Mouse (Mus musculus): ENCODE measurements at regions not wholly inside any gene's neighbourhood (a gene's known extent, or its start where the extent isn't known, plus 50 kb on each side); places are given as distances from the start of the nearest gene placed in this dataset.

DNA sequence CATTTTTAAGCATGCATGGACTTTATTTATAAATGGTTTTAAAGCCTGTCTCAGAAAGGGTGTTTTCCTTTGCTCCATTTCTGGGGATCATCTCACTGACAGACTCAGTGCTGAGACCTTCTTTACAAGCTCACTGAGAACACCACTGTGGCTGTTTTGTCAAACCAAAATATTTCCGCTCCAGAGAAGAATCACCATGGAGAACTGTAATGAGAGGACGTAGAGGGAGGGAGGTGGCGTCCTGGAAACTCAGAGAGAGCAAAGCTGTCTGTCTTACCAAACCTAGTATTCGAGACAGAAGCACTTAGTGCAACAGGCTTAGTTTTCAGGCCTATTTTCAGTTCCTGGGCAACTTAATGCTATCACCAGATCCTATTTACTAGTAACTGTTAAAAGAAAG lies 2565.5 kb upstream of the 5930422O12Rik start:
- Histone ChIP-seq H3K4me1 (ENCODE audit: insufficient read depth) (no peaks in the 10 kb centered on the region), H3K36me3 (replicated peaks; ENCODE audit: insufficient read depth, low read length) (no peaks in the 10 kb centered on the region), H3K9me3 (ENCODE audit: low read length) (no peaks in the 10 kb centered on the region), H3K27ac (ENCODE audit: low read depth) (no peak overlapping the region), H3K27me3 (ENCODE audit: insufficient read depth, low read length) (no peaks in the 10 kb centered on the region), H3K4me2 (ENCODE audit: low read depth, low read length) (no peak overlapping the region), H3K4me3 (ENCODE audit: low read depth, low read length) (no peak overlapping the region), H3K9ac (replicated peaks) (no peak overlapping the region)
- no peak for DNase-seq
- ATAC-seq = no peak
- TF ChIP-seq CTCF (IDR thresholded peaks at IDR 0.05; ENCODE audit: low read depth) = no peak
- no peak for TF ChIP-seq EP300 (IDR thresholded peaks at IDR 0.05; ENCODE audit: low read depth)
- 59% methylated on average over 4 of the region's 4 CpGs for WGBS (ENCODE audit: insufficient replicate concordance)

DNA sequence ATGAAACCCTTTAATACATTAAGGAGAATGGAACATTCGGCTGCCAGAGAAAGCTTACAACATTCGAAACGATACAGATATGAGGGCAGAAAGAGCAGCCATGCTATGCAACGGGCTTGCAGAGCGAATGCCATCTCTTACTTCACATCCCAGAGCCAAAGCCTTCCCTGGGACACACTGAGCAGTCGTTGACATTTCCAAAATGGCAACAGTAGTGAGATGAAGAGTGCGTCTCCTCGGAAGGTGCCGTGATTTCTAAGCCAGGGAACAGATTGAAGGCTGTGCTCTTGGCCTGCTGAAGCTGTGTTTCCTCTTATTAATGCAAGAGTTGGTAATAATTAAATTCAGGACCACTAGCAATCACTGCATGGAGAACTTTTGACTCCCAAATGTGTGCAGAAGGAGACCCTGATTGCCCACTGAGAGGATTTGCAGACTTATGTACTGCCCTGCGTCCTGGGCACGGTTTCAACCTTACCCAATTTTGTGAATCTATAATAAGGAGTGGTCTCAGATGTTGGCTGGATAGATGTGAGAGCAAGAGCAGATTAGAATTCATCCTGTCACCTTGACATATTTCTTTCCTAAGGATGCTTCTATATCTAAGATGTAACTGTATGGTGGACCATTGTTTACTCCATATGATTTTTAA lies 2522.3 kb upstream of the 5930422O12Rik start:
- WGBS (ENCODE audit: insufficient replicate concordance) = 81% methylated on average over 11 of the region's 11 CpGs
- no peaks in the 10 kb centered on the region for H3K27me3 ChIP-seq (ENCODE audit: insufficient read depth, low read length)
- TF ChIP-seq EP300 (IDR thresholded peaks at IDR 0.05; ENCODE audit: low read depth) = no peak
- no peak for TF ChIP-seq CTCF (IDR thresholded peaks at IDR 0.05; ENCODE audit: low read depth)
- DNase-seq (no peak), ATAC-seq (no peak)
- H3K4me3 ChIP-seq (ENCODE audit: low read depth, low read length) = no peak overlapping the region
- H3K36me3 ChIP-seq (replicated peaks; ENCODE audit: insufficient read depth, low read length) = no peaks in the 10 kb centered on the region
- no peak overlapping the region for H3K4me2 ChIP-seq (ENCODE audit: low read depth, low read length)
- no peak overlapping the region for H3K9ac ChIP-seq (replicated peaks)
- H3K4me1 ChIP-seq (ENCODE audit: insufficient read depth) = no peaks in the 10 kb centered on the region
- no peaks in the 10 kb centered on the region for H3K9me3 ChIP-seq (ENCODE audit: low read length)
- H3K27ac ChIP-seq (ENCODE audit: low read depth) = no peak overlapping the region

DNA sequence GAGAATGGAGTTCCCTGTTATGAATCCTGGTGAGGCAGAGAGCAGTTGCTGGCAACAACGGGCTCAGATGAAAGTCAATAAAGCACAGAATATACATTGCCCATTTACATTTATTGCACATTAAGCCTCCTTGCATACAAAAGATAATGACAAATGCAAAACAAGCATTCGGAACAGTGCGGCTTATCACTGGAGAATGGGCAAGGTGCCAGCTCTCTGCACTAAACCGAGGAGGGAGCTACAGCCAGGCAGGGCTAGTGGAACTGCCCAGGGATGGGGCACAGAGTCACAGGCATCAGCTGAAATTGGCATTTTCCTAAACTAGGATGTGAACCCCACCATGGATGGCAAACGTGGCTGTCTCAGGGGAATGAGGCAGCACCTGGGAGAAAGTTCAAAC lies 2514.8 kb upstream of the 5930422O12Rik start:
- no peak for DNase-seq
- Histone ChIP-seq H3K4me3 (ENCODE audit: low read depth, low read length) (no peak overlapping the region), H3K4me2 (ENCODE audit: low read depth, low read length) (no peak overlapping the region), H3K4me1 (ENCODE audit: insufficient read depth) (no peaks in the 10 kb centered on the region), H3K9me3 (ENCODE audit: low read length) (no peaks in the 10 kb centered on the region), H3K27ac (ENCODE audit: low read depth) (no peak overlapping the region), H3K27me3 (ENCODE audit: insufficient read depth, low read length) (no peaks in the 10 kb centered on the region), H3K36me3 (replicated peaks; ENCODE audit: insufficient read depth, low read length) (no peaks in the 10 kb centered on the region), H3K9ac (replicated peaks) (no peak overlapping the region)
- WGBS (ENCODE audit: insufficient replicate concordance) = 70% methylated on average over 5 of the region's 5 CpGs
- TF ChIP-seq CTCF (IDR thresholded peaks at IDR 0.05; ENCODE audit: low read depth) (no peak), EP300 (IDR thresholded peaks at IDR 0.05; ENCODE audit: low read depth) (no peak)
- ATAC-seq = no peak

DNA sequence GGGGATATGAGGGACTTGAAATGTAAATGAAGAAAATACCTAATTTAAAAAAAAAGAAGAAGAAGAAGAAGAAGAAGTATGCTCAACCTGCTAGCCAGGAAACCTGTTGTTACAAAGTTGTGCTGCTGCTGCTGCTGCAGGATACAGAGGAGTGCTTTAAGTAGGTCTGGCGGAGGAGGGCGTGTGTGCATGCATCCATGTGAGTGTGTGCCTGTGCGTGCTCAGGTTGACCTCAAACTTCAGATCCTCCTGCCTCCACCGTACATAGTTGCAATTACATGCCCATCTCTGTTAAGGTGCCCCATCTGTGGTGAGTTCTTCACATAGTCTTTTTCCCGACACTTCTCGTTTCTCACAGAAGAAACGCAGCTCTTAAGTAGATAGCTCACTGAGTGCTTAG lies 2513.4 kb upstream of the 5930422O12Rik start:
- Histone ChIP-seq H3K36me3 (replicated peaks; ENCODE audit: insufficient read depth, low read length) (no peaks in the 10 kb centered on the region), H3K4me2 (ENCODE audit: low read depth, low read length) (no peak overlapping the region)
- no peak for ATAC-seq

DNA sequence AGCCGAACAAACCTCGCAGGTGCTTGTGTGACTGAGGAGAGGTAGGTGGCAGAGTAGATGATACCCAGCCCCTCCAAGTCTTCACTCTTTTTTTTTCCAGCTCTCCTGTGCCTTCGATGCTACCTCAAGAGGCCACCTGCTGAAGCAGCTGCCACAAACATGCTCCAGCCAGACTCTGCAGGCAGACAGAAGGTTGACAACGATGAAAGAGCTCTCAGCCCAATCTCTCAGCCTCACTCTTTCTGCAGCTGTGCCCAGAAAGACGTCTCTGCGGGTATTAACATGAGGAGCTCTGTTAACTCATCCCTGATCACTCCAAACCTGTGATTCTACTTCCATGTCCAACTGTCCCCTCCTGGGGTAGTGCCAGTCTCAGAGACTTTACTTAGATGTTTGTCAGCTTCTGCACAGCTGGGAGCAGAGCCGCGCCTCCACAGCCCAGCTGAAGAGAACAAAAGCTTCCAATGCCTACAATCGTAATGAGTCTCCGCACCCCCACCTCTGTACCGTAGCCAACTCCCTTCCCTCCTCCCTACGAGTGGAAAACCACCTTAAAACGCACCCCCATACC lies 2512.8 kb upstream of the 5930422O12Rik start:
- Histone ChIP-seq H3K36me3 (replicated peaks; ENCODE audit: insufficient read depth, low read length) (no peaks in the 10 kb centered on the region), H3K9me3 (ENCODE audit: low read length) (no peaks in the 10 kb centered on the region), H3K27ac (ENCODE audit: low read depth) (no peak overlapping the region), H3K4me2 (ENCODE audit: low read depth, low read length) (peak overlapping the region; percentile 61), H3K4me3 (ENCODE audit: low read depth, low read length) (peak overlapping the region; percentile 27), H3K27me3 (ENCODE audit: insufficient read depth, low read length) (no peaks in the 10 kb centered on the region), H3K9ac (replicated peaks) (no peak overlapping the region), H3K4me1 (ENCODE audit: insufficient read depth) (no peaks in the 10 kb centered on the region)
- WGBS (ENCODE audit: insufficient replicate concordance) = 14% methylated on average over 13 of the region's 13 CpGs
- DNase-seq (no peak), ATAC-seq (no peak)
- TF ChIP-seq CTCF (IDR thresholded peaks at IDR 0.05; ENCODE audit: low read depth) = no peak
- TF ChIP-seq EP300 (IDR thresholded peaks at IDR 0.05; ENCODE audit: low read depth) = no peak

More for the DNA sequence above, 2513.4 kb upstream of the 5930422O12Rik start:
- no peaks in the 10 kb centered on the region for H3K4me1 ChIP-seq (ENCODE audit: insufficient read depth)
- DNase-seq = no peak
- H3K4me3 ChIP-seq (ENCODE audit: low read depth, low read length) = no peak overlapping the region
- WGBS (ENCODE audit: insufficient replicate concordance) = 60% methylated on average over 7 of the region's 7 CpGs
- TF ChIP-seq CTCF (IDR thresholded peaks at IDR 0.05; ENCODE audit: low read depth) (no peak), EP300 (IDR thresholded peaks at IDR 0.05; ENCODE audit: low read depth) (no peak)
- no peak overlapping the region for H3K27ac ChIP-seq (ENCODE audit: low read depth)
- H3K27me3 ChIP-seq (ENCODE audit: insufficient read depth, low read length) = no peaks in the 10 kb centered on the region
- no peak overlapping the region for H3K9ac ChIP-seq (replicated peaks)
- no peaks in the 10 kb centered on the region for H3K9me3 ChIP-seq (ENCODE audit: low read length)

DNA sequence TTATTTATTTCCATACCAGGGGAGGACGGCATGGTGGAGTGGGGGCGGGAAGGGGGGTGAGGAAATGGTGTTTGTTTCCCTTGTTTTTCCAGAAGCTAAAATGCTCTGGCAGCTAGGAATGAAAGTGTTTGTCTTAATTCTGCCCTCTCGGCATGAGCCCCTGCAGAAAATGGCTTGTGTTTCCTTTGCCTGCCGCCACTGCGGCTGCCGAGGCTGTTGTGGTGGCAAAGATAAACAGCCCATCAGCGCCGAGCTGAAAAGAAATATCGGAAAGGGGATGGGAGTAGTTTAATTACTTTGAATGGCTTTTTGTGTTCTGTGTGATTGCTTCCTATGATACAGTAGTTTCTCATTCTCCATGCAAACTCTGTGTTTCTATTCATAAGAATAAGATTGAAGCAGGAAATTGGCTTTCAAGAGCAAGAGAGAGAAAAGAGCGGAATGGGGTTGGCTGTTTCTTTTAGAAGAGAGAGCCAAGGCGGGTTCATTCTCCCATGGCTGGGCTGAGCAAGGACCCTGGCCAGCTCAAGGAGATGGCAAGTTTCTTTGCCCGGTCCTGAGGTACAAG lies 2512.2 kb upstream of the 5930422O12Rik start:
- Histone ChIP-seq H3K4me3 (ENCODE audit: low read depth, low read length) (peak overlapping the region; percentile 27), H3K4me1 (ENCODE audit: insufficient read depth) (no peaks in the 10 kb centered on the region), H3K9ac (replicated peaks) (no peak overlapping the region), H3K4me2 (ENCODE audit: low read depth, low read length) (peak overlapping the region; percentile 61), H3K27ac (ENCODE audit: low read depth) (no peak overlapping the region), H3K36me3 (replicated peaks; ENCODE audit: insufficient read depth, low read length) (no peaks in the 10 kb centered on the region), H3K27me3 (ENCODE audit: insufficient read depth, low read length) (no peaks in the 10 kb centered on the region), H3K9me3 (ENCODE audit: low read length) (no peaks in the 10 kb centered on the region)
- ATAC-seq = no peak
- WGBS (ENCODE audit: insufficient replicate concordance) = 7% methylated on average over 12 of the region's 12 CpGs
- TF ChIP-seq EP300 (IDR thresholded peaks at IDR 0.05; ENCODE audit: low read depth) (no peak), CTCF (IDR thresholded peaks at IDR 0.05; ENCODE audit: low read depth) (no peak)
- no peak for DNase-seq
